Mouse (Mus musculus): ENCODE measurements at regions not wholly inside any gene's neighbourhood (a gene's known extent, or its start where the extent isn't known, plus 50 kb on each side); places are given as distances from the start of the nearest gene placed in this dataset.

DNA sequence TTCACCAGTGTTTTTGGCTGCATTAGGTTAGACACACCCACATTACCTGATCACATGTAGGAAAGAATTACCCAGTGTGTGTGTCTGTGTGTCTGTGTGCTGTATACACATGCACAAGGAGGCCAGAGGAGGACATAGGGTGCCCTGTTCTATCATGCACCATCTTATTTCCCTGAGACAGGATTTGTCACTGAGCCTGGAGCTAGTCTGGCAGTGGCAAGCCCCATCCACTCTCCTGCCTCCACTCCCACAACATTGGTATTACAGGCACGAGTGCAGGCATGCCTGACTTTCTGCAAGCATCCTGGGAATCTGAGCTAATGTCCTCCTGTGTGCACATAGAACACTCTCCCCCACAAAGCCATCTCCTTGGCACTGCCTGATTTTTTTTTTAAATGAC is 162.1 kb upstream of the Cops8 start:
- Histone ChIP-seq H3K36me3 (no peaks in the 10 kb centered on the region), H3K9me3 (no peaks in the 10 kb centered on the region), H3K27me3 (replicated peaks) (0 out of 2 replicates have a peak, but pooled peaks cover 5% of the 10 kb centered on the region), H3K4me1 (peaks cover 19% of the 10 kb centered on the region), H3K4me2 (no peak overlapping the region), H3K4me3 (no peak overlapping the region), H3K27ac (replicated peaks) (no peak overlapping the region), H3K9ac (no peak overlapping the region)
- no peak for ATAC-seq (ENCODE audit: extremely low read depth, insufficient number of reproducible peaks, low FRiP score, low TSS enrichment)
- WGBS, result 20% methylated on average over 1 of the region's 1 CpGs

DNA sequence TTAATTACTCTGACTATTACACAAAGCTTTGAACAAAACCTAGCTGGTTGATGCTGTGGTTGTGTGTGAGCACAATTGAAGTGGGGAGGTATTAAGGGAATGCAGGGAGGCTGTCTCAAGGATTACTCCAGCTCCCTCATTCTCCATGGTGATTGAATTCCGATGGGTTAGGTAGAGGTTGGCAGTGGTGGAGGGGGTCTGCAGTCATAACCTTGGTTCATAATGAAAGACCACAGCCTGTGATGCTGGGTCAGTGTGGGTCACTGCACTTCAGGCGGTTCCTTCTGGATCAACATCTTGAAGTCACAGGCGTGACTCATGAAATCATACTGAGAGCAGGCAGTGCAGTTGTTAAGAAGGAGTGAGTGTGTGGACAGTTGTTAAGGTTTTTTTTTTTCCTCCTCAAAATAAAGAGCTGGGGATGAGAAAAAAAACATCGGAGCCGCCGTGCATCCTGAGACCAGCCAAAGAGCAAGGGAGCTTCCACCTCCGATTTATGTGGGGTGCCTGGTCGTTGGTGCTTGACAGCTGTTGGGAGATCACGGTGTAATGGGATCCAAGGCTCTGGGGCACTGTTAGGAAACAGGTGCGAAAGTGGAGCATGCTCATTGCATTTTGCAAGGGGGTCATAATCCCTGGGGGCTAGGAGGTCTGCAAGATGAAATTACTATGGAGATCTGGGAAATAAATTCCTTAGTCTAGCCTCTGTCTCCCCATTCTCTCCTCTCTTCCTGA is 161.5 kb upstream of the Cops8 start:
- H3K36me3 ChIP-seq, result no peaks in the 10 kb centered on the region
- no peak for ATAC-seq (ENCODE audit: extremely low read depth, insufficient number of reproducible peaks, low FRiP score, low TSS enrichment)
- H3K4me2 ChIP-seq, result no peak overlapping the region
- H3K4me1 ChIP-seq, result peaks cover 19% of the 10 kb centered on the region
- 0 out of 2 replicates have a peak, but pooled peaks cover 5% of the 10 kb centered on the region for H3K27me3 ChIP-seq (replicated peaks)
- WGBS, result 69% methylated on average over 10 of the region's 10 CpGs
- no peak overlapping the region for H3K27ac ChIP-seq (replicated peaks)
- no peak overlapping the region for H3K4me3 ChIP-seq
- H3K9me3 ChIP-seq, result no peaks in the 10 kb centered on the region
- H3K9ac ChIP-seq, result no peak overlapping the region

- Histone ChIP-seq H3K36me3 (no peaks in the 10 kb centered on the region), H3K4me3 (no peak overlapping the region), H3K4me1 (peaks cover 19% of the 10 kb centered on the region), H3K27me3 (replicated peaks) (0 out of 2 replicates have a peak, but pooled peaks cover 5% of the 10 kb centered on the region), H3K4me2 (no peak overlapping the region), H3K9ac (no peak overlapping the region), H3K9me3 (no peaks in the 10 kb centered on the region), H3K27ac (replicated peaks) (no peak overlapping the region)
- WGBS, result 54% methylated on average over 19 of the region's 19 CpGs
- ATAC-seq (ENCODE audit: extremely low read depth, insufficient number of reproducible peaks, low FRiP score, low TSS enrichment), result no peak
These were observed 160.2 kb upstream of the Cops8 start for GRCm38 (mm10) chr1:90442250-90443240.

DNA sequence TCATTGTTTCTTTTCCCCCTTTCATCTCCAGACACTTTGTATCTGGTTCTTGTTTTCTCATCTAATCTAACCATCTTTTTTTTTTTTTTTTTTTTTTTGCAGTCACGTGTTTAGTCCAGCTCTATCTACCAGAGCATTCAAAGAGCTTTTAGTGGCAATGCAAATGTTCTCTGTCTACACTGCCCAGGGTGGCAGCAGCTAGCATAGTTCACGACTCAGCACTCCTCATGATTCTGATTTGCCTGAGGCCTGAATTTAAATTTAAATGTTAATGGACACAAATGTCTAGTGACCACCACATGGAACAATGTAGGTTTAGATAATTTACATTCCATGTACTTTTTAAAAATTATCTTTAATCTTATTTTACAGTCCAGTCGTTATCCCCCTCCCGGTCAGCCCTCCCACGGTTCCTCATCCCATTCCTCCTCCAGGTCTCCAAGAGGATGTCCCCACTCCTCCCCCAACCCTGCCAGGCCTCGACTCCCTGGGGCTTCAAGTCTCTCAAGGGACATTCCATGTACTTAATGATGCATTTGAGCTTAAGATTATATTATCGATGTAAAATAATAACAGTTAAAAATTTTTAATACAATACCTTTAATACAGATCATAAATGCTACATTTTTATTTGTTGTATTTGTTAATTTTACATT is 153.1 kb upstream of the Cops8 start:
- H3K4me3 ChIP-seq, result no peak overlapping the region

DNA sequence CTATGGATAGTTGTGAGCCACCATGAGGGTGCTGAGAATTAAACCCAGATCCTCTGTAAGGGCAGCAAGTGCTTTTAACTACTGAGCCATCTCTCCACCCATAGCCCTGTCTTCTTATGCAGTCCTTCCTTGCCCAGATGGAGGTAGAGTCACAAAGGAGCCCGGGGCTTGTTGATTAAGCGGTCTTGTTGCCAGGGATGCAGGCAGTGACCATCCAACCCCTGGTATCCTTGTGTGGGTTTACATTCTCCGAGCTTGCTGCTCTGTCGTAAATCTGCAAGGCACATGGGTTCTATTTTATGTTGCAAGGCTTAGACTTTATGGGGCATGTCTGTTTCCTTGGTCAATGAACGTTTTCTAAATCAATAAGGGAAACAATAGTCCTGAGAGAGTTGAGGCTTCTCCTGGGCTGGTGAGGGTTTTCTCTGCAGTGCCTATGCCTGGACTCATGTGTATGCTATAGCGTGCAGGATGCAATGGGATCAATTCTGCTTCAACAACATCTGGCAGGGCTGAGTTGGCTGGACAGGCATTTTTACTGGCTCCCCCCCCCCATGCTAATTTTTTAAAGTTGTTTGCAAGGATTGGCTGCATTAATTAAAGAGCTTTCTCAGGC is 150.7 kb upstream of the Cops8 start:
- Histone ChIP-seq H3K9me3 (no peaks in the 10 kb centered on the region), H3K27ac (replicated peaks) (no peak overlapping the region), H3K9ac (no peak overlapping the region), H3K27me3 (replicated peaks) (no peaks in the 10 kb centered on the region), H3K4me3 (no peak overlapping the region), H3K4me2 (no peak overlapping the region), H3K36me3 (no peaks in the 10 kb centered on the region), H3K4me1 (peaks cover 15% of the 10 kb centered on the region)
- WGBS, result 87% methylated on average over 6 of the region's 6 CpGs
- no peak for ATAC-seq (ENCODE audit: extremely low read depth, insufficient number of reproducible peaks, low FRiP score, low TSS enrichment)

More for the DNA sequence above, 153.1 kb upstream of the Cops8 start:
- 54% methylated on average over 7 of the region's 7 CpGs for WGBS
- no peaks in the 10 kb centered on the region for H3K9me3 ChIP-seq
- no peak overlapping the region for H3K27ac ChIP-seq (replicated peaks)
- 0 out of 2 replicates have a peak, but pooled peaks cover under 1% of the 10 kb centered on the region for H3K27me3 ChIP-seq (replicated peaks)
- H3K9ac ChIP-seq, result no peak overlapping the region
- H3K4me1 ChIP-seq, result peaks cover 11% of the 10 kb centered on the region
- H3K4me2 ChIP-seq, result no peak overlapping the region
- H3K36me3 ChIP-seq, result no peaks in the 10 kb centered on the region
- ATAC-seq (ENCODE audit: extremely low read depth, insufficient number of reproducible peaks, low FRiP score, low TSS enrichment), result no peak

- WGBS, result 49% methylated on average over 7 of the region's 7 CpGs
These were observed 148.5 kb upstream of the Cops8 start for GRCm38 (mm10) chr1:90454263-90454662.

DNA sequence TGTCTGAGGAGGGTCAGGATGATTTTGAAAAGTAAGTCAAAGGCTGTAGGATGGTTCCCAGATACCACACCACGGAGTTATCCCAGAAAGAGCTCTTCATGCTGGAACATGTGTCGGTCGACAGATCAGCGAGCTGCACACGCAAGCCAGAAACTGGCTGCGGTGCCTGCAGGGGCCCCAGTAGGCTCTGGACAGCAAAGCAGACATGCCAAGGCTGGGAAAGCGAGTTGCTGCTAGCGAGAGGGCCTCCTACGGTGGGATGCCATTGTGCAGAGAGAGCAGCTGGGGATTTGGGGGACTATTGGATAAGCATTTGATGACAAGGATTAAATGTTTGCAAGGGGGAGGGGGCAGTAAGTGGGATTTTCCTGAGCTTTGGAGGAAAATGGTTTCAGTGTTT is 145.4 kb upstream of the Cops8 start:
- H3K9ac ChIP-seq, result peak overlapping the region; percentile 24; the same call in 1 of the 2 replicates
- peaks cover 27% of the 10 kb centered on the region for H3K4me1 ChIP-seq
- ATAC-seq (ENCODE audit: extremely low read depth, insufficient number of reproducible peaks, low FRiP score, low TSS enrichment), result no peak
- H3K27me3 ChIP-seq (replicated peaks), result no peaks in the 10 kb centered on the region
- H3K27ac ChIP-seq (replicated peaks), result peak overlapping the region; percentile 56
- H3K36me3 ChIP-seq, result no peaks in the 10 kb centered on the region
- H3K9me3 ChIP-seq, result no peaks in the 10 kb centered on the region
- WGBS, result 16% methylated on average over 9 of the region's 9 CpGs
- H3K4me3 ChIP-seq, result no peak overlapping the region
- H3K4me2 ChIP-seq, result peak overlapping the region; percentile 44

More at GRCm38 (mm10) chr1:90454263-90454662, 148.5 kb upstream of the Cops8 start:
- Histone ChIP-seq H3K9me3 (no peaks in the 10 kb centered on the region), H3K27me3 (replicated peaks) (no peaks in the 10 kb centered on the region), H3K4me1 (peaks cover 21% of the 10 kb centered on the region), H3K4me2 (no peak overlapping the region), H3K4me3 (no peak overlapping the region), H3K36me3 (no peaks in the 10 kb centered on the region), H3K27ac (replicated peaks) (peak overlapping the region; percentile 56), H3K9ac (peak overlapping the region; percentile 9; the same call in 1 of the 2 replicates)
- ATAC-seq (ENCODE audit: extremely low read depth, insufficient number of reproducible peaks, low FRiP score, low TSS enrichment), result no peak

GRCm38 (mm10) chr1:90458176-90458575 is 144.6 kb upstream of the Cops8 start:
- Histone ChIP-seq H3K27ac (replicated peaks) (no peak overlapping the region), H3K4me2 (no peak overlapping the region), H3K27me3 (replicated peaks) (no peaks in the 10 kb centered on the region), H3K36me3 (no peaks in the 10 kb centered on the region), H3K9me3 (no peaks in the 10 kb centered on the region), H3K9ac (no peak overlapping the region), H3K4me3 (no peak overlapping the region), H3K4me1 (peaks cover 27% of the 10 kb centered on the region)
- ATAC-seq (ENCODE audit: extremely low read depth, insufficient number of reproducible peaks, low FRiP score, low TSS enrichment), result no peak
- 75% methylated on average over 8 of the region's 8 CpGs for WGBS

GRCm38 (mm10) chr1:90461699-90462098 is 141.1 kb upstream of the Cops8 start:
- 56% methylated on average over 1 of the region's 1 CpGs for WGBS
- peak overlapping the region; percentile 60 for H3K27ac ChIP-seq (replicated peaks)
- H3K4me1 ChIP-seq, result peaks cover 22% of the 10 kb centered on the region
- no peaks in the 10 kb centered on the region for H3K9me3 ChIP-seq
- ATAC-seq (ENCODE audit: extremely low read depth, insufficient number of reproducible peaks, low FRiP score, low TSS enrichment), result no peak; the same call in 1 of the 2 replicates
- H3K36me3 ChIP-seq, result no peaks in the 10 kb centered on the region
- no peak overlapping the region for H3K9ac ChIP-seq
- H3K27me3 ChIP-seq (replicated peaks), result no peaks in the 10 kb centered on the region
- H3K4me3 ChIP-seq, result no peak overlapping the region
- no peak overlapping the region for H3K4me2 ChIP-seq

DNA sequence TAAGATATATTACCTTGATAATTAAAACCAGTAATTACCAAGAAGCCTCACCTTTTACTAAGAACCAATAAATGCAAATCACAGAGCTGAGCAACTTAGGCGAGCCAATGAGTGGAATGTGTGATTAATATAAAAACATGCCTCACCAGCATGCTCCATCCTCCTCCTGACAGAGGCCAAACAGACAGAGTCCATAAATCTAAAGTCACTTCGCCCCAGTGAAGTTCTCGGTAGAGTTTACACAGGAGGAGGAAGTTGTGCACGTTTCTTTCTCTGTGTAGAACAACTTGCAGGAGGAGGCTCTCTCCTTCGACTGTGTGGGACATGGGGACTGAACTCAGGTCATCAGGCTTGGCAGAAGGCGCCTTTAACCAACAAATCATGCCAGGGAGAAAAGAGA is 139.5 kb upstream of the Cops8 start:
- no peaks in the 10 kb centered on the region for H3K36me3 ChIP-seq
- no peaks in the 10 kb centered on the region for H3K9me3 ChIP-seq
- H3K27ac ChIP-seq (replicated peaks), result peak overlapping the region; percentile 53; the same call in 1 of the 2 replicates
- no peak overlapping the region for H3K4me2 ChIP-seq
- H3K4me3 ChIP-seq, result no peak overlapping the region
- no peaks in the 10 kb centered on the region for H3K27me3 ChIP-seq (replicated peaks)
- peaks cover 12% of the 10 kb centered on the region for H3K4me1 ChIP-seq
- ATAC-seq (ENCODE audit: extremely low read depth, insufficient number of reproducible peaks, low FRiP score, low TSS enrichment), result no peak
- 59% methylated on average over 6 of the region's 6 CpGs for WGBS
- H3K9ac ChIP-seq, result no peak overlapping the region
